Mouse (Mus musculus): ENCODE data around the gene Lmntd1.

DNA sequence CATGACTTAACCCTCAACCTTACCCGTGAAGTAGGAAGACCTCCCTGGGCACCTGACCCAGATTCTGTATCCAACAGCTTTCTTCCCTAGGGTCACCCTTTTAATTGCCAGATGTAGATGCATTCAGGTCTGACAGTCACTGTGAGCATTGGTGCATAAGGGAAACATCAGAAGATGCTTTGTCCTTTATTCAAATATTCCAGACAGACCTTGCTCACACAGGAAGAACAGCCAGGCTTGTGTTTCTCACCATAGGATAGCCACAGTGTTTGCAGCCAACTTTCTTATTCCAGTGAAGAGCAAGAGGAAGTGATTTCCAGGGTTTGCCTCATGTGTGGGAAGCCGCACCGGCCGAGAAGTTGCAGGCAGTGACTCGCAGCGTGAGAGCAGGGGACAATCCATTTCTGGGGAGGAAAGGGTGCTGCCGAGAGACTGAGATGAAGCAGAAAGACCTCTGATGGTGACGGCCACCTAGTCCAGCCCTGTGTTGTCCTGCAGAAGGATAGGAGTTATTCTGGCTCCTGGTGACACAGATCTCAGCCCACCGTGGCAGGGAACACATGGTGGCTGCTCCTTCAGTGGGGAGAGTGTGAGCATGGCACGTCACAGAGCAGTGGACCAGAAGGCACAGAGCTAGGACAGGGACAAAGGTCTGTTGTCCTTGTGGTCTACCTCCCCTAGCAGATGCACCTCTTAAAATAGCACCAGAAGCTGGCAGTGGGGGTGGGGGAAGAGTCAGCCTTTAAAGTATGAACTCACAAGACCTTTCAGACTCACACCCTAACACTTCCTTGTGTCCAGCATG lies 32.6 kb downstream of the Lmntd1 start:
- no peak for TF ChIP-seq GATA1 (IDR thresholded peaks at IDR 0.05; ENCODE audit: borderline replicate concordance, low read length)
- no peak for TF ChIP-seq FLI1 (IDR thresholded peaks at IDR 0.05; ENCODE audit: low read length)
